Mouse (Mus musculus) ES-E14 (cell line): ENCODE measurements around the gene Idi1. TPM values are rescaled to one million over a fixed set of nuclear protein-coding genes. Genes with fewer than 3 reads are reported as not detected.
"Not testable (repeated sequence)": the region's sequence is repeated elsewhere in the genome, so short reads cannot be mapped to it uniquely, and the experiment has no call there.

Experiments used
- DNase-seq: peaks from one replicate; pipeline ENCODE4 v3.0.0-alpha.2; 2013; ENCODE audit warnings: low read depth, low spot score
- H3K27ac ChIP-seq: 2 replicates; pipeline ENCODE4 v1.5.1; 2012; ENCODE audit warnings: low read depth, mild to moderate bottlenecking, low read length, moderate library complexity, mixed read lengths; ENCODE audit not compliant: poor library complexity, insufficient read depth, severe bottlenecking
- H3K36me3 ChIP-seq: 2 replicates; pipeline ENCODE4 v1.6.1; 2012; ENCODE audit warnings: mild to moderate bottlenecking, low read length, moderate library complexity, mixed read lengths; ENCODE audit not compliant: control insufficient read depth, poor library complexity, insufficient read depth, severe bottlenecking
- H3K4me1 ChIP-seq, 2 experiments: fragments of 150-350 bp in 1 of 2; sonication (generic) in 1 of 2; 2 replicates each; pipeline ENCODE4 v1.6.1; 2012; ENCODE audit warnings: low read length in 2 of 2, mild to moderate bottlenecking in 1 of 2, mixed read lengths in 1 of 2; ENCODE audit not compliant: control insufficient read depth in 2 of 2, insufficient read depth in 2 of 2, poor library complexity in 1 of 2
- H3K4me3 ChIP-seq, 2 experiments: fragments of 150-350 bp in 1 of 2; sonication (generic) in 1 of 2; 2 replicates each; pipeline ENCODE4 v1.5.1; 2012; ENCODE audit warnings: low read length in 2 of 2, low read depth in 1 of 2, mild to moderate bottlenecking in 1 of 2, mixed read lengths in 1 of 2; ENCODE audit not compliant: insufficient read depth in 1 of 2, poor library complexity in 1 of 2, severe bottlenecking in 1 of 2
- H3K9ac ChIP-seq: 2 replicates; pipeline ENCODE4 v1.6.1; 2012; ENCODE audit warnings: low read depth, mild to moderate bottlenecking, low read length, mixed read lengths; ENCODE audit not compliant: poor library complexity, insufficient read depth, severe bottlenecking
- H3K9me3 ChIP-seq: fragments of 150-350 bp; sonication (generic); 2 replicates; pipeline ENCODE4 v1.6.1; 2012; ENCODE audit warnings: low read depth, mild to moderate bottlenecking, low read length; ENCODE audit not compliant: control insufficient read depth, insufficient read depth
- CHD2 ChIP-seq: IDR thresholded peaks from 2 replicates; pipeline ENCODE4 v1.6.1; 2014; ENCODE audit warnings: mild to moderate bottlenecking, low read depth, low read length, inconsistent platforms
- HCFC1 ChIP-seq: IDR thresholded peaks from 2 replicates; pipeline ENCODE4 v1.6.1; 2012; ENCODE audit warnings: low read length, inconsistent platforms, borderline replicate concordance; ENCODE audit not compliant: insufficient read depth
- MAFK ChIP-seq: IDR thresholded peaks from 2 replicates; pipeline ENCODE4 v1.6.1; 2014; ENCODE audit warnings: mild to moderate bottlenecking, low read depth, low read length, inconsistent platforms; ENCODE audit not compliant: insufficient read depth
- ZC3H11A ChIP-seq: IDR thresholded peaks from 2 replicates; pipeline ENCODE4 v1.6.1; 2012; ENCODE audit warnings: low read depth, mild to moderate bottlenecking, inconsistent platforms, low read length, borderline replicate concordance
- ZNF384 ChIP-seq: IDR thresholded peaks from 2 replicates; pipeline ENCODE4 v1.6.1; 2012; ENCODE audit warnings: low read depth, low read length, inconsistent platforms
- in situ Hi-C, 2 experiments: fragments of 600-800 bp; cut with MboI; formaldehyde crosslinking; loops; one replicate each; pipeline ENCODE4 v1.15.1; 2025; ENCODE audit warnings: low sequenced_read_pairs in 2 of 2, inconsistent platforms in 1 of 2; ENCODE audit not compliant: unreplicated experiment in 2 of 2
- total RNA-seq: library from RNA; depleted of rRNA; stranded (reverse); fragments of 300-350 nt; gene quantifications from 2 replicates; pipeline ENCODE4 v1.2.3, GENCODE M21; 2012

Gene Idi1
- total RNA-seq, 1 experiment = 31.5 TPM

DNA sequence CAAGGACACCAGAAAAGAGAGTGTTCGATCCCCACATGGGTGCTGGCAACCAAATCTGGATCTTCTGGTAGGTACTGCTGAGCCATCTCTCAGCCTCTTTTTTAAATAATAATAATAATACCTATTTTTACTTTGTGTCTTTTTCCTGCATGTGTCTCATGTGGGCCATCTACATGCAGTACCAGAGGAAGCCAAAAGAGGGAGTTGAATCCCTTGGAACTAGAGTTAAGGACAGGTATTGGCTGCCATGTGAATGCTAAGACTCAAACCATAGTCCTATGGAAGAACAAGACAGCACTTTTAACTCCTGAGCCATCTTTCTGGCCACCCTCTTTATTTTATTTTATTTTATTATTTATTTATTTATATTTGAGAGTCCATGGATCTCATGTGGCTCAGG lies 3.3 kb downstream of the Idi1 start:
- in situ Hi-C loops = no loop called here
- Histone ChIP-seq H3K9ac (no peak overlapping the region), H3K27ac (no peak overlapping the region), H3K9me3 (no peaks in the 10 kb centered on the region; the same call in 1 of the 2 replicates), H3K36me3 (peaks cover 15% of the 10 kb centered on the region), H3K4me1 (peaks cover 0 to 2% of the 10 kb centered on the region in 2 experiments; a peak in 1 of 4 replicates), H3K4me3 (no peak overlapping the region)
- peak; percentile 62 for DNase-seq
- TF ChIP-seq MAFK = no peak
- TF ChIP-seq ZNF384 = no peak
- TF ChIP-seq CHD2 = no peak
- no peak for TF ChIP-seq ZC3H11A
- TF ChIP-seq HCFC1 = no peak

DNA sequence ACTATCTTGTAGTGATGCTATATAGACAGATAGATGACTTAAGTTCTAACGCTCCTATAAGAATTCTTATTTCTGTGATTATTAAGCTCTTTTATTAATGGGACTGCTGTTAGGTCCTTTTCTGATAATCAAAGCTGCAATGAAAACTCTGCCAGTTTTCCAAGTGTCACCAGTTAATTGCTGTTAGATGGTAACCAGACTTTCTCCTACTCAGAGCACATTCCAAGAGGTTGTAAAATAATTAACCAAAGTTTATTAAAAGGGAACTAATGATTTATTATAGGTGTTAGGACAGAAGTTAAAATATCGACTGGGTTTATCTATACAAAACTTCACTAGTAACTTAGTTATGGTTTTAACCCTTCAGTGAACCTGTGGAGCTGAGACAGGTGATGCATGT lies 20.7 kb downstream of the Idi1 start:
- H3K9ac ChIP-seq, H3K36me3 ChIP-seq, in situ Hi-C loops, DNase-seq, H3K9me3 ChIP-seq, H3K4me3 ChIP-seq, H3K4me1 ChIP-seq, H3K27ac ChIP-seq: not testable (repeated sequence)

DNA sequence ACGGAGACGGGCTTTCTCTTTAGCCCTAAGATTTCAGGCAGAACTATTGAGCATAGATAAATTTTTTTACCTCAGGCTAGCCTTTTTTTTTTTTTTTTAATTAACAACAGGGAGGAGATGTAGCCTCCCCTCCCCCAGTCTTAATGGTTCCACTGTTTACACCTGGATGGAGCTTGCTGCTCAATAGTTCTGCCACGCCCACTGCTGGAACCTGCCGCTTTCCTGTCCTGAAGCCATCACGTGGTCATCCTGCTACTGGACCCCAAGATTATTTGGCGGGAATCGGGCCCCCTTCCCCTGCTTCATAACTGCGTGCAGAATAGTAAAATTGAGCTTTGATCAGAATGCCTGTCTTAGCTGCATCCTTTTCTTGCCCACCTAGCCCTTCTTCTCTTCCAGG lies 28.6 kb downstream of the Idi1 start:
- H3K9me3 ChIP-seq, H3K36me3 ChIP-seq, H3K9ac ChIP-seq, in situ Hi-C loops, H3K4me1 ChIP-seq, H3K4me3 ChIP-seq, DNase-seq, H3K27ac ChIP-seq: not testable (repeated sequence)

DNA sequence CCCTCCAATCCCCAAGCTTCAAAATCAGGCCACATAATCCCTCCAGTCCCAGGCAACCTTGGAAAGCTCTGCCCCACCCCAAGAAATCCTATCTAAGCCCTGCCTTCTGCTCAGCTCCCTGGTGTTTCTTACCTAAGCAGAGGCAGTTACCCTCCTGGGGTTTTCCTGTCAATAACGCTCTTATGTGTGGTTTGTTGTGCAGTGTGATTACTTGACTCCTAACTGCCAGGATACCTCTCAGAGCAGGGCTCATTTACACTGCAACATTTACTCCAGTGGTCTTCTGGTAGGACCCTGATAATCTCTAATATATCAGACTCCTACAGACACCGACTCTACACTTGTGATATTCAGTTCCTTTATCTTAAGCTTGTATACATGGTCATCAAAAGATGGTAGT lies 48.2 kb downstream of the Idi1 start:
- H3K4me1 ChIP-seq = 0 out of 4 replicates have a peak, but pooled peaks cover 0 to 2% of the 10 kb centered on the region in 2 experiments
- H3K36me3 ChIP-seq = no peaks in the 10 kb centered on the region
- no peak for DNase-seq

DNA sequence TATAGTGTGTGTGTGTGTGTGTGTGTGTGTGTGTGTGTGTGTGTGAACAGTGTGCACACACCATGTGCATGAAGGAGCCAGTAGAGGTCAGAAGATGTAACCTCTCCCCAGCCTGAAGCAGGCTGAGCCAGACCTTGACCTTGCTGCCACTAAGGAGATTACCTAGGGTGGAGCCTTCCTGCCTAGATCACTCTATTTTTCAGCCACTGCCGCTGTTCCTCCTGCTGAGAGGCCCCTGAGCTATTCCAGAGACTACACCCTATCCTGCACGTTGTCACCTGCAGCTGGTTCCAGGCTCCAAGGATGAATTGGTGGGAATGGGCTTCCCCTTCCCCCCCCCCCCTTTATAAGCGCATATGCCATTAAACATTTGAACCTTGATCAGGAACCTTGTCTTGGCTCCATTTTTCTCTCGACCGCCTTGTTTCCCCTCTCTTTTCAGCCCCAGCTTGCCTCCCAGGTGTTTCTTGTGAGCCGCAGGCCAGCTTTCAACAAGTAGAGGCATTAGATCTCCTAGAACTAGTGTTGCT lies 52.4 kb downstream of the Idi1 start:
- in situ Hi-C loops, H3K4me1 ChIP-seq, H3K4me3 ChIP-seq, DNase-seq, H3K9ac ChIP-seq, H3K36me3 ChIP-seq, H3K9me3 ChIP-seq: not testable (repeated sequence)
- peak overlapping the region; percentile 41 for H3K27ac ChIP-seq

More for the DNA sequence above, 48.2 kb downstream of the Idi1 start:
- H3K9ac ChIP-seq = no peak overlapping the region
- H3K4me3 ChIP-seq = no peak overlapping the region
- no peaks in the 10 kb centered on the region for H3K9me3 ChIP-seq
- in situ Hi-C loops = no loop called here
- H3K27ac ChIP-seq = no peak overlapping the region
- TF ChIP-seq ZNF384 (no peak), CHD2 (no peak), MAFK (no peak), HCFC1 (no peak), ZC3H11A (no peak)

DNA sequence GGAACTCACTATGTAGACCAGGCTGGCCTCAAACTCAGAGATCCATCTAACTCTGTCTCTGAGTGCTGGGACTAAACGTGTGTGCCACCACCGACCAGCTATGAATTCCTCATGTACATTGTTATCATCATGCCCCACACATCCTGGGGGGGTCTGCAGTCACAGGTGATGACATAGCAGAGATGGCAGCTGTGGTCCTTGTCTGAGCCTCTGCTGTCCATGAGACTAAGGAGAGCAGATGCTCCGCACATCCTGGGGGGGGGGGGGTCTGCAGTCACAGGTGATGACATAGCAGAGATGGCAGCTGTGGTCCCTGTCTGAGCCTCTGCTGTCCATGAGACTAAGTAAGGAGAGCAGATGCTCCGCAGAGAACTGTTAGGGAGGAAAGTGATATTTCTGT lies 55.8 kb downstream of the Idi1 start:
- DNase-seq, H3K4me1 ChIP-seq, H3K4me3 ChIP-seq, H3K36me3 ChIP-seq, H3K9ac ChIP-seq, in situ Hi-C loops, H3K27ac ChIP-seq, H3K9me3 ChIP-seq: not testable (repeated sequence)

DNA sequence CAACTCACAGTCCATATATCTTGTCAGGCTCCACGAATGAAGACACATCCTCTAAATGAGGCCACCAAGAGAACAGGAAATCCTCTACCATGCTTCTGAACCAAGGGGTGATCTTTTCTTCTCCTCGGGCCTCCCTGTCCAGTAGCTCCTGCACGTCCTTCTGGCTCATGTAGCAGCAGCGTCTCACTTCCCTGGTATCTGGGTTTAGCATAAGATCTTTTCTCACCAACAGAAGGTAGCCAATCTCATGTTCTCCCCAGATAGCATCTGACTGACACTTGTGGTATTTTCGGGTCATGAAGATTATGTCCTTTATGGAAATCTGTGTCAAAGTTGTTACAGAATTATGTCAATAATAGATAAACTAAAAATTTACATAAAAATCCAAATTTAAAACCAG lies 56.4 kb downstream of the Idi1 start:
- H3K9ac ChIP-seq, in situ Hi-C loops, H3K4me3 ChIP-seq, DNase-seq, H3K9me3 ChIP-seq, H3K27ac ChIP-seq, H3K4me1 ChIP-seq, H3K36me3 ChIP-seq: not testable (repeated sequence)
